Mouse (Mus musculus): ENCODE measurements at regions not wholly inside any gene's neighbourhood (a gene's known extent, or its start where the extent isn't known, plus 50 kb on each side); places are given as distances from the start of the nearest gene placed in this dataset.

- Histone ChIP-seq H3K4me3 (replicated peaks; ENCODE audit: insufficient read depth, low read depth, low read length) (no peak overlapping the region), H3K27ac (ENCODE audit: insufficient read depth, low read length) (no peak overlapping the region), H3K27me3 (ENCODE audit: control insufficient read depth, insufficient read depth, low read length) (no peaks in the 10 kb centered on the region), H3K4me1 (ENCODE audit: control insufficient read depth, insufficient read depth, low read length) (no peaks in the 10 kb centered on the region)
- TF ChIP-seq POLR2A (IDR thresholded peaks at IDR 0.05; ENCODE audit: borderline replicate concordance, insufficient read depth, low read length) (no peak), CTCF (IDR thresholded peaks at IDR 0.05; ENCODE audit: borderline replicate concordance, insufficient read depth, low read depth, low read length) (no peak)
- no peak for DNase-seq
- whole genome bisulfite sequencing: 82% methylated on average over 5 of the region's 5 CpGs
Observed at GRCm38 (mm10) chr14:54175476-54175875, 78.4 kb downstream of the Dad1 start.

GRCm38 (mm10) chr14:54173316-54173715 lies 80.6 kb downstream of the Dad1 start:
- 86% methylated on average over 5 of the region's 5 CpGs for WGBS
- no peak for TF ChIP-seq CTCF (IDR thresholded peaks at IDR 0.05; ENCODE audit: borderline replicate concordance, insufficient read depth, low read depth, low read length)
- TF ChIP-seq POLR2A (IDR thresholded peaks at IDR 0.05; ENCODE audit: borderline replicate concordance, insufficient read depth, low read length): no peak
- no peak for DNase-seq

GRCm38 (mm10) chr14:54169254-54169653 lies 84.7 kb downstream of the Dad1 start:
- 67% methylated on average over 7 of the region's 7 CpGs for WGBS

More at GRCm38 (mm10) chr14:54173316-54173715, 80.6 kb downstream of the Dad1 start:
- Histone ChIP-seq H3K4me1 (ENCODE audit: control insufficient read depth, insufficient read depth, low read length) (no peaks in the 10 kb centered on the region), H3K27ac (ENCODE audit: insufficient read depth, low read length) (no peak overlapping the region), H3K27me3 (ENCODE audit: control insufficient read depth, insufficient read depth, low read length) (no peaks in the 10 kb centered on the region), H3K4me3 (replicated peaks; ENCODE audit: insufficient read depth, low read depth, low read length) (no peak overlapping the region)

DNA sequence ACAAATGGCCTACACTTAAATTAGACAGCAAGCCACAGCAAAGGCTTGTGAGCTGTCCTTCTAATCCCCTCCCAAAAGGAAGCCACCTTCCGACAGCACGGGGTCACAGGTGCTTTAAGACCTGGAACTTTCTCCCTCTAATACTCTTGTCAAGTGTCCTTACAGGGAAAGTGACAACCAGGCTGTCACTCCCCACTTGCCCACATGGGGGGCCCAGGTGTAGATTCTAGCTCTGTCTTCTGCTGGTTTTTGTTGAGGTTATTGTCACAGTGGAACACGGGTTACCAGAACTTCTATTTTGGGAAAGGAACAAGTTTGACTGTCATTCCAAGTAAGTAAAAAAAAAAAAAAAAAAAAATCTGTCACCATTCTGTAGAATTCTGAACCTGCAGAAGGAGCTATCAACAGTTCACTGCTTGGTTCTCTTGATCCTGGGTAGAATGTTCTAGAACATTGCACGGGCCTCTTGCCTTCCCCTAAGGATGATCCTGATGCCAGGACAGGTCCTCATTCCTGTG lies 85.4 kb downstream of the Dad1 start:
- Histone ChIP-seq H3K4me1 (ENCODE audit: control insufficient read depth, insufficient read depth, low read length) (no peaks in the 10 kb centered on the region), H3K27me3 (ENCODE audit: control insufficient read depth, insufficient read depth, low read length) (no peaks in the 10 kb centered on the region), H3K27ac (ENCODE audit: insufficient read depth, low read length) (no peak overlapping the region), H3K4me3 (replicated peaks; ENCODE audit: insufficient read depth, low read depth, low read length) (no peak overlapping the region)
- no peak for DNase-seq
- TF ChIP-seq POLR2A (IDR thresholded peaks at IDR 0.05; ENCODE audit: borderline replicate concordance, insufficient read depth, low read length) (no peak), CTCF (IDR thresholded peaks at IDR 0.05; ENCODE audit: borderline replicate concordance, insufficient read depth, low read depth, low read length) (no peak)
- WGBS: 78% methylated on average over 4 of the region's 4 CpGs

More at GRCm38 (mm10) chr14:54169254-54169653, 84.7 kb downstream of the Dad1 start:
- no peak for DNase-seq
- Histone ChIP-seq H3K4me1 (ENCODE audit: control insufficient read depth, insufficient read depth, low read length) (no peaks in the 10 kb centered on the region), H3K27me3 (ENCODE audit: control insufficient read depth, insufficient read depth, low read length) (no peaks in the 10 kb centered on the region), H3K27ac (ENCODE audit: insufficient read depth, low read length) (no peak overlapping the region), H3K4me3 (replicated peaks; ENCODE audit: insufficient read depth, low read depth, low read length) (no peak overlapping the region)
- no peak for TF ChIP-seq POLR2A (IDR thresholded peaks at IDR 0.05; ENCODE audit: borderline replicate concordance, insufficient read depth, low read length)
- TF ChIP-seq CTCF (IDR thresholded peaks at IDR 0.05; ENCODE audit: borderline replicate concordance, insufficient read depth, low read depth, low read length): no peak

- TF ChIP-seq POLR2A (IDR thresholded peaks at IDR 0.05; ENCODE audit: borderline replicate concordance, insufficient read depth, low read length): no peak
- TF ChIP-seq CTCF (IDR thresholded peaks at IDR 0.05; ENCODE audit: borderline replicate concordance, insufficient read depth, low read depth, low read length): no peak
- Histone ChIP-seq H3K4me1 (ENCODE audit: control insufficient read depth, insufficient read depth, low read length) (no peaks in the 10 kb centered on the region), H3K4me3 (replicated peaks; ENCODE audit: insufficient read depth, low read depth, low read length) (no peak overlapping the region), H3K27me3 (ENCODE audit: control insufficient read depth, insufficient read depth, low read length) (no peaks in the 10 kb centered on the region), H3K27ac (ENCODE audit: insufficient read depth, low read length) (no peak overlapping the region)
- DNase-seq: no peak
- WGBS: 38% methylated on average over 3 of the region's 3 CpGs
Observed at GRCm38 (mm10) chr14:54166057-54166456, 87.8 kb downstream of the Dad1 start.

GRCm38 (mm10) chr14:54164874-54165273 lies 89.0 kb downstream of the Dad1 start:
- TF ChIP-seq POLR2A (IDR thresholded peaks at IDR 0.05; ENCODE audit: borderline replicate concordance, insufficient read depth, low read length) (no peak), CTCF (IDR thresholded peaks at IDR 0.05; ENCODE audit: borderline replicate concordance, insufficient read depth, low read depth, low read length) (no peak)
- H3K4me3 ChIP-seq (replicated peaks; ENCODE audit: insufficient read depth, low read depth, low read length): no peak overlapping the region
- no peak for DNase-seq
- no peaks in the 10 kb centered on the region for H3K4me1 ChIP-seq (ENCODE audit: control insufficient read depth, insufficient read depth, low read length)
- 86% methylated on average over 9 of the region's 9 CpGs for WGBS
- H3K27ac ChIP-seq (ENCODE audit: insufficient read depth, low read length): no peak overlapping the region
- H3K27me3 ChIP-seq (ENCODE audit: control insufficient read depth, insufficient read depth, low read length): no peaks in the 10 kb centered on the region

- TF ChIP-seq CTCF (IDR thresholded peaks at IDR 0.05; ENCODE audit: borderline replicate concordance, insufficient read depth, low read depth, low read length) (no peak), POLR2A (IDR thresholded peaks at IDR 0.05; ENCODE audit: borderline replicate concordance, insufficient read depth, low read length) (no peak)
- Histone ChIP-seq H3K27ac (ENCODE audit: insufficient read depth, low read length) (no peak overlapping the region), H3K4me3 (replicated peaks; ENCODE audit: insufficient read depth, low read depth, low read length) (no peak overlapping the region), H3K4me1 (ENCODE audit: control insufficient read depth, insufficient read depth, low read length) (no peaks in the 10 kb centered on the region), H3K27me3 (ENCODE audit: control insufficient read depth, insufficient read depth, low read length) (no peaks in the 10 kb centered on the region)
- DNase-seq: no peak
- WGBS: 66% methylated on average over 8 of the region's 8 CpGs
Observed at GRCm38 (mm10) chr14:54161916-54162315, 92.0 kb downstream of the Dad1 start.

DNA sequence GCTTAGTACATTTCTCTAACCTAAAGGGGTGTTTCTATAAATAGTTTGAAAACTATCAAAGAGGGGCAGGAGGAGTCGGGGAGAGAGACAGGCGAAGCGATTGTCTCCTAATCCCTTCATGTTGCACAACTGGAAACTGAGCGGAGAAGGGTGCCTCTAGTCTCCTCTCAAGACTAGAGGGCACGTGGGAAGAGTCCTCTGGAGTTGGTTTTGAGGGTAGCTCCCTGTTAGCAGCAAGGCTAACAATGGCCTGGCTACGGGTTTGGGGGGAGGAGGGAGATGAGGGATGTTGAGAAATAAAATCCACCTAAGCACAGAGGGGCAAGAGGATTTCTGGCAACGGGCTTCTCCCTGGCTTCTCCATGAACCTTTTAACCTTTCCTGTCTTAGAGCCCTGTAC lies 92.7 kb downstream of the Dad1 start:
- WGBS: 79% methylated on average over 7 of the region's 7 CpGs
- no peak for DNase-seq
- H3K27ac ChIP-seq (ENCODE audit: insufficient read depth, low read length): no peak overlapping the region
- H3K27me3 ChIP-seq (ENCODE audit: control insufficient read depth, insufficient read depth, low read length): no peaks in the 10 kb centered on the region
- H3K4me3 ChIP-seq (replicated peaks; ENCODE audit: insufficient read depth, low read depth, low read length): no peak overlapping the region
- no peaks in the 10 kb centered on the region for H3K4me1 ChIP-seq (ENCODE audit: control insufficient read depth, insufficient read depth, low read length)
- TF ChIP-seq CTCF (IDR thresholded peaks at IDR 0.05; ENCODE audit: borderline replicate concordance, insufficient read depth, low read depth, low read length) (no peak), POLR2A (IDR thresholded peaks at IDR 0.05; ENCODE audit: borderline replicate concordance, insufficient read depth, low read length) (no peak)

All from cerebellum, adult 2 months (tissue).